Mouse (Mus musculus) stomach, postnatal 0 days (tissue): ENCODE measurements at regions not wholly inside any gene's neighbourhood (a gene's known extent, or its start where the extent isn't known, plus 50 kb on each side); places are given as distances from the start of the nearest gene placed in this dataset.

Experiments
- CTCF ChIP-seq: IDR thresholded peaks from 2 replicates; pipeline ENCODE4 v1.5.1; 2016; ENCODE audit warnings: antibody characterized with exemption, low read depth, mild to moderate bottlenecking, moderate library complexity
- EP300 ChIP-seq: optimal IDR thresholded peaks from 2 replicates; pipeline ENCODE3; 2016; ENCODE audit warnings: antibody characterized with exemption

- TF ChIP-seq CTCF (no peak), EP300 (no peak)
Measured at GRCm38 (mm10) chr13:99047219-99047618, 62.9 kb upstream of the 1700024P04Rik start.
